Mouse (Mus musculus) 3T3-L1 (cell line): ENCODE data around the gene Cyp2c70.
A peak's percentile ranks its signal among the peaks of the same experiment; 100 is the strongest.
"Not testable (repeated sequence)": the region's sequence is repeated elsewhere in the genome, so short reads cannot be mapped to it uniquely, and the experiment has no call there.

Experiments used
- DNase-seq: peaks from one replicate; pipeline ENCODE4 v3.0.0-alpha.2; 2015; ENCODE audit warnings: low read depth, low spot score

The Cyp2c70 gene

DNA sequence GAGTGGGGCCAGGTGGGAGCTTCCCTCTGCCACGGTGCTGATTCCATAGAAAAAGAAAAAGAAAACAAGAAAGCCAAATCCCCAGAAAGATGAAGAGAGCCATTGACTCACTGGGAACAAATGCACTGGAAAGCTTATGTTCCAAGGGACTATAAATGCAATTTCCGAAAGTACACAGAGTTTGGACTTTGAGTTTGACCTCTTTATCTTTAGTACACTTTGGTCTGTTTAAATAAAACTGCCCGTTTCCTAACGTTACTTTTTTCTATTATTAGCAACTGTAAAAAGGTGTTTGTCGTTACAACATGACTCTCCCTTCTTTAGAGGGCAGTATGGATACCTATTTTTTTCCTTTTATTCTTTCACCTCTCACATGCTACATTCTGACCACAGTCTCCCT is at the start of gene Cyp2c70:
TSS of gene Cyp2c70 (minus strand) at position 174 of the 400 bp plus-strand sequence.
- DNase-seq, result no peak

DNA sequence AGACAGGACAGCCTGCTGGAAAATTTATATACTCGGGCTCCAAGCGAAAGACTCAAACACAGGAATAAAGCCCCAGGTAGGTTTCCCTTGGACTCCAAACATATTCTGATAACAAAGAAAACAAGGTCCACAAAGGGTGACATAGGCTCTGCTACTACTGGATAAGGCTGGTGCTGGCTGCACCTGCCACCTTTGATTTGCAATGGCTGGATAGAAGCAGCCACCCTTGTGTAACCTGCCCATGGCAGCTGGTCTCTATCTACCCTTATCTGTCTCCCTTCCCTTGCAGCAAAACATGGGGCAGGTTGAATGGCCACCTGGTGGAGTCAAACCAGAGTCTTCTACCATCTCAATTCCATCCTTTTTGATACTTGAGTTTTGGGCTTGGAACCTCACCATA is 45.4 kb upstream of the Cyp2c70 start:
- no peak for DNase-seq

- peak; percentile 50 for DNase-seq
Measured at GRCm38 (mm10) chr19:40231825-40232541, 44.9 kb upstream of the Cyp2c70 start.

DNA sequence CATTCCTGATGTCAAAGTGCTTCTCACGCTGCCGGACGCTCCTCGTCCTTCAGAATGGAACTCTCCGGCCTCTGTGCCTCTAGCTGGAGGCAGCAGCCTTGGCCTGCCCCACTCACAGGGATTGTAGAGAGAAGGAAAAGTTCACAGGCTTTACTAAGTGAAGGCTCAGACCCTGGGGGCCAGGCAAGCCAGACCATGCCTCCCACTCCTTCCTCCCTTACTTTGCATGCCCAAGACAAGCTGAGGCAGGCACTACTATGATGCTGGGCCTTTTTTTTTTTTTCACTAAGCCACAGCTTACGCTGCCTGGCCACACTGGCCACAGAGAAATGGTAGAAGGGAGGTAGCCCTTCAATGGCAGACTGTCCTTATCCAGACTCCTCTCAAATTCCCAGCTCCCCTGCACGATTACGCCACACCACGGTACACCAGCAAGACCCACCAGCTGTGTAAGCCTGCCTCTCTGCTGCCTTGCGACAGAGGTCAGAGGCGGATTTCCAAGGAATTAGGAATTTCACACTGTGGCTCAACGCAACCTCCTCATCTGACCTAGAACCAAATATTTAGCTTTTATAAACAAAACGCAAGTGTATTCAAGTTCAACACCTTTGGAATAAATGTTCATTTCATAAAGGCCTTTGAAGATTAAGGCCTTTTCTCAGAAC is 44.1 kb upstream of the Cyp2c70 start:
- DNase-seq, result no peak

- DNase-seq, result peak; percentile 1
Measured at GRCm38 (mm10) chr19:40226516-40227151, 39.5 kb upstream of the Cyp2c70 start.

GRCm38 (mm10) chr19:40225761-40226110 is 38.6 kb upstream of the Cyp2c70 start:
- DNase-seq, result no peak

DNA sequence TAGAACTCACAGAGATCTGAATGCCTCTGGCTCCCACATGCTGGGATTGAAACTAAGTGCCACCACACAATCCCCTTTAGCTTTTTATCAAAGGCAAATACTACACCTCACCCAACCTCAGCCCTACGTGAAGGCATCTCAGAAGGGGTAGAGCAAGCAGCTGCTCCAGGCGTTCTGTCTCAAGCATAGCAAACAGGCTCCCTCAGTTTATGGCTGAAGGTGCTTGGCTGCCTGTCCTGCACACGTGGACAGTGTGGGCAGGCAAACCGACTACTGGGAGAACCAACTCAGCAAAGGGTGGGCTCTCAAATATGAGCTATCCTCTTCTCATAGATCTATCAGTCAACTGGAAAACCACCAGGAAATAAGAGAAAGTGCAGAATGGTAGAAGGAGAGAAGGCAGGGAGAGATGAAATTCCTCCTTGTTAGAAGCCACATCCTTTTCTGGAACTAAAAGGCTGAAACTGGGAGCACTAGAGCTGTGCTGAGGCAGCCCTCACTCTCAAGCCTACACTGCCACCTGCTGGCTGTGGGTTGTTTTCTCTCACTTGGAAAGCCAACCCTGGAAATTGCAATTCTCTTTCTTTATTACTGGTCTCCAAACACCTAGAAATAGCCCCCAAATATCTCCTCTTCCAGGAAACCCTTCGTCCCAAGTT is 38.1 kb upstream of the Cyp2c70 start:
- DNase-seq, result peak; percentile 84

DNA sequence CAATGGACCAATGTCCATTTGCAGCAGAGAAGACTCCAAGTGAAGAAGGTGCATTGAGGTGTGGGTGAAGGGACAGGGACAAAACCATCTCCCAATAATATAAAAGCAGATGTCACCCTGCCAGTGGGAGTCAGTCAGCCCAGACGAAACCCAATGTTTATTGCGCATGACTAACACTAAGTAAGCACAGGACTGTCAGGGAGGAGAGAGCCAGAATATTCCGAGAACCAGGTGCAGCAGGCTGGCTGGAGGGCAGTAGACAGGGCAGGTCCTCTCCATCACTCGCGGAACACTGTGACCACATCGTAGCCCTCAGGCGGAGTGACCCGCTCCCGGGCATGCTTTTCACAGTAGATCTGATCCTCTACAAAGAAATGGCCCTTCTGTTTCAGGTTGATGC is 35.2 kb upstream of the Cyp2c70 start:
- peak; percentile 1 for DNase-seq

GRCm38 (mm10) chr19:40220878-40221277 is 33.7 kb upstream of the Cyp2c70 start:
- DNase-seq, result no peak

DNA sequence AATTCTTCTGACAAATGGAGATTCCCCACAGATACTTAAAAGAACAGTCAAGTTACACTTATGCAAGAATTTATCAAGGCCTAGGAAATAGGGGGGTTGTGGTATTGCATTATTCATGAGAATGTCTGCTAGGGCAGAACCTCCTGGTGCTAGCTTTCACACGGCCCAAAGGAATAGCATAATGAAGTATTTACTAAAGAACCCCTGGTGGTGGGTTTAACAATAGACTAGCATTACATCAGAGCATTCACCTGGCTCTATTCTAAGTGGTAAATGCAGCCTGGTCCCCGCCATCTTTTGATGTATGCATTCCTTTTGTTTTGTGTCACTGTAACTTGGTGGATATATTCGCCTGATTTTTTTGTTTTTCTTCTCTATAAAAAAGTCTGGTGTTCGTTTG is 15.8 kb upstream of the Cyp2c70 start:
- DNase-seq, result not testable (repeated sequence)

DNA sequence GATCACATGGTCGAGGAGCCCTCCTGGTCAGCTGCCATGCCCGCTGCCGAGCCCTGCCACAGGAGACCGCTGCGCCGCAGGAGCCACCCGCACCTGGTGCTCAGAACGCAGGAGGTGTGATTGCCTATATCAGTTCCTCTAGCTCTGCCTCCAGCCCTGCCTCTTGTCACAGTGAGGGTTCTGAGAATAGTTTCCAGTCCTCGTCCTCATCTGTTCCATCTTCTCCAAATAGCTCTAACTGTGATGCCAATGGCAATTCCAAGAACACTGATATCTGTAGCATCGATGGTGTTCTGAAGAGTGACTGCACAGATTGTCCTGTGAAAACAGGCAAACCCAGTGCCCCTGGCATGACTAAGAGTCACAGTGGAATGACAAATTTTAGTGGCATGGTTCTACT is 3.5 kb upstream of the Cyp2c70 start:
- DNase-seq, result no peak

DNA sequence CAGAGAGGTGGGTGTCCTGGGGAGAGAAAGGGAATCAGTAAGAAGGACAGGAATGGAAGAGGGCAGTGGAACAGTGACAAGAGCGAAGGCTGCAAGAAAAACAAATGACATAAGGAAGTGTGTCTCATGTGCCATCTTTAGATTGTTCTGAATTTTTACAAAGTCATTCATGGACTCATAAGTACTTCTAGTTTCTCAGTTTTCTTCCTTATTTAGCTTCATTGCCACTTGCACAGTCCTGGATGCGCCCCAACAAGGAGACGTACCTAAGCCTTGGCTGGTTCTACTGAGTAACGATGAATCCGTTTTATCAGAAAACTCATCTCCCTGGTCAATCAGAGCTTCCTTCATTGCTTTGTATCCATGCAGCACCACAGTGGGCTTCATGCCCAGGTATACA is 3.5 kb downstream of the Cyp2c70 start:
- DNase-seq, result no peak

GRCm38 (mm10) chr19:40178311-40178710 is 8.8 kb downstream of the Cyp2c70 start:
- no peak for DNase-seq

DNA sequence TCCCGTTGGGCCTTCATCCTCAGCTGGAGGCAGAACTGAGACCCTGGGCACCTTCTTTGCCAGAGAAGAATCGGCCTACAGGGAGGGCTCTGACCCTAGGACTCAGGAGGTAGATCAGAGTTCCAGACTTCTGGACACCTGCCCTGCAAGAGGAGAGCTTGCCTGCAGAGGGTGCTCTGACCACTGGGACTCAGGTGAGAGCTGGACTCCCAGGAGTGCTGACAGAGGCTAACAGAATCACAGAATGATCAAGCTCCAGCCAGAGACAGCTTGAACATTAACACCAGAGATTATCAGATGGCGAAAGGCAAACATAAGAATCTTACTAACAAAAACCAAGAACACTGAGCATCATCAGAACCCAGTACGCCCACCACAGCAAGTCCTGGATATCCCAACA is 18.7 kb downstream of the Cyp2c70 start:
- DNase-seq, result not testable (repeated sequence)

DNA sequence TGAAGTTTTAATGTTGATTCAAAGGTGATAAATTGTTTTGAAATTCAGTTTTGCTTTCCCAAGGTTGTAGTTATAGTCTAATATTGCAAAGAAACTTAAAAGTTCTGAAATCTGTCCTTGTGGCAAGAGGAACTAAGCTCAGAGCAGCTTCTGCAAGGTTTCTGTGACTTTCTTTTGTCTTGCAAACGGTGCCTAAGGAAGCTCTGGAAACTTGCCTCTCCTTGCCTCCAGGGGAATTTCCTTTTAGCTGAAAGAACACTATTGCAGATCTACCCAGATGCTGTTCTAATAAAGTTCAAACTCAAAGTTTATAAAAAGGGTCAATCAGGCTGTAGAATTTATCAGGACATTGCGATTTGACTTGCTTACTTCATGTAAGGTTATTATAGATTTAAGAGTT is 60.1 kb downstream of the Cyp2c70 start:
- not testable (repeated sequence) for DNase-seq

DNA sequence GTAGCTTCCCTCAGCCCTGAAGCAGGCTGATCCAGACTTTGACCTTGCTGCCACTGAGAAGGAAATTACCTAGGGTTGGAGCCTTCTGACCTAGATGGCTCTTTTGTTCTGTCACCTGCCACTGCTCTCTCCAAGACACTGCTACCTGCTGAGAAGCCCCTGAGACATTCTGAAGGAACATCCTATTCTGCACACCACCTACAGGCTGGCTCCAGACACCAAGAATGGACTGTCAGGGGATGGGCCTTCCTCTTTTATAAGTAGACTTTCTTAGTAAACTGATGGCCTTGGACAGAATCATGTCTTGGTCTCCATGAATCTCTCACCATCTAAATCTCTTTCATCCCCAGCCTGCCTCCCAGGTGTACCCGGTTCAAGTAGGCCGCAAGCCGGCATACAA is 62.0 kb downstream of the Cyp2c70 start:
- DNase-seq, result not testable (repeated sequence)

DNA sequence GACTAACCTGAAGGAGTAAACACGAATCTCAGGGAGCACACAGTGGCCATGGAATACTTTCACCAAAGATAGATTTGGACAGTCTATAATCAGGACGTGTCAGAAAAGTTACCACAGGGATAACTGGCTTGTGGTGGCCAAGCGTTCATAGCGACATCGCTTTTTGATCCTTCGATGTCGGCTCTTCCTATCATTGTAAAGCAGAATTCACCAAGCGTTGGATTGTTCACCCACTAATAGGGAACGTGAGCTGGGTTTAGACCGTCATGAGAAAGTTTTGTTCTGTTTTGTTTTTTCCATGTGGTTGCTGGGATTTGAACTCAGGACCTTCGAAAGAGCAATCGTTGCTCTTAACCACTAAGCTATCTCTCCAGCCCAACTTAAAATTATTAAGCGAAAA is 67.5 kb downstream of the Cyp2c70 start:
- DNase-seq, result not testable (repeated sequence)
